Mouse (Mus musculus): ENCODE data around the gene Rnf141. TPM values are rescaled to one million over a fixed set of nuclear protein-coding genes. Genes with fewer than 3 reads are reported as not detected.

Gene Rnf141
- polyA plus RNA-seq, 1 experiment from 2014 or later: 39.0 TPM

GRCm38 (mm10) chr7:110821653-110822052 is 22.6 kb downstream of the Rnf141 start:
- Histone ChIP-seq H3K36me3 (ENCODE audit: control insufficient read depth, insufficient read depth, low read length) (peaks cover 2% of the 10 kb centered on the region; the same call in 1 of the 2 replicates), H3K4me3 (ENCODE audit: low read length) (no peak overlapping the region), H3K4me2 (ENCODE audit: low read depth, low read length) (no peak overlapping the region), H3K27me3 (replicated peaks; ENCODE audit: control insufficient read depth, insufficient read depth, low read length) (no peaks in the 10 kb centered on the region), H3K27ac (ENCODE audit: low read length) (no peak overlapping the region), H3K9ac (ENCODE audit: low read depth, low read length) (no peak overlapping the region), H3K9me3 (ENCODE audit: control insufficient read depth, low read length) (no peaks in the 10 kb centered on the region), H3K4me1 (ENCODE audit: control insufficient read depth, insufficient read depth, low read length) (no peaks in the 10 kb centered on the region)
- WGBS: 38% methylated on average over 3 of the region's 3 CpGs
- 0 out of 2 replicates have a peak, but pooled peaks have one; percentile 36 for ATAC-seq

DNA sequence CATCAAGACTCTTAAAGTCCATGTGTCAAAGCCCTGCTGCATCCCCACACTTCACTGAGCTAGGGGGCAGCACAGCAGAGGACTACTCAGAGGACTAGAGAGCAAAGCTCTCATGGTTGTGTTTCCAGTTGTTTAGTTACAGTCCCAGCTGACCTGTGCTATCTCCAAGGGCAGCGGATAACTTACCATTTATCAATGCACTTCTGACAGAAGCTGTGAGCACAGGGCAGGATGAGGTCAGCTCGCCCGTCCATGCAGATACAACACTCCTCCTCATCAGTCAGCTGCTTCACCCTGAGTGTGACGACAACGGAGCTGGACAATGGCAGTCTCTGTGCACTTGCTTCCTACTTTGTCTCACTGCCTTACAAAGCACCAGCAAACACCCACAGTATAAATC is 23.2 kb downstream of the Rnf141 start:
- no peaks in the 10 kb centered on the region for H3K4me1 ChIP-seq (ENCODE audit: control insufficient read depth, insufficient read depth, low read length)
- no peak overlapping the region for H3K9ac ChIP-seq (ENCODE audit: low read depth, low read length)
- H3K27me3 ChIP-seq (replicated peaks; ENCODE audit: control insufficient read depth, insufficient read depth, low read length): no peaks in the 10 kb centered on the region
- no peak overlapping the region for H3K4me3 ChIP-seq (ENCODE audit: low read length)
- H3K36me3 ChIP-seq (ENCODE audit: control insufficient read depth, insufficient read depth, low read length): no peaks in the 10 kb centered on the region; the same call in 1 of the 2 replicates
- ATAC-seq: peak; percentile 35; the same call in 1 of the 2 replicates
- H3K9me3 ChIP-seq (ENCODE audit: control insufficient read depth, low read length): no peaks in the 10 kb centered on the region
- 51% methylated on average over 5 of the region's 5 CpGs for WGBS
- no peak overlapping the region for H3K27ac ChIP-seq (ENCODE audit: low read length)
- no peak overlapping the region for H3K4me2 ChIP-seq (ENCODE audit: low read depth, low read length)

DNA sequence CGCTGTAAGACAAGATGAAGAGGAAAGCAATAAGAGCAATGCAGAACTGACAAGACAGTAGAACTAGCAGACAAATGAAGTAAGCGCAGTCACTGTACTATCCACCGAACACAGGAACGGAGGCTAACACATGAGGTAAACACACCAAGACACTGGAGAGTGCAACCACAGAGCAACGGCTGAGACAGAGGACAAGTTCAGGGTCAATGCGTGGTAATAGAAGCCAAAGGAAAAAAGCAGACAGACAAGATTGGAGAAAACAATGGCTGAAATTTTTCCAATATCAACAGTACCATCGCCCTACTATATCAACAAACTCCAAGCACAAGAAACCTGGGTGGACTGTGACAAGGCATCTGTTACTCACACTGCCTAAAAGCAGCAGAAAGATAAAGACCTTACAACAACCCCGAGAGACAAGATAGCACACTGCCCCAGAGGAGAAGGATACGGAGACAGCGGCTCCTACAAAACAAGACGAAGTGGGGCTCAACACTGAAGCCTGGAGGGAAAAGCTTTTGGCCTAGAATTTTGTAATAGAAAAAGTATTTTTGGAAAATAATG is 25.4 kb downstream of the Rnf141 start:
- no peak overlapping the region for H3K27ac ChIP-seq (ENCODE audit: low read length)

GRCm38 (mm10) chr7:110818206-110818605 is 26.1 kb downstream of the Rnf141 start:
- no peak overlapping the region for H3K4me3 ChIP-seq (ENCODE audit: low read length)
- no peaks in the 10 kb centered on the region; the same call in 1 of the 2 replicates for H3K36me3 ChIP-seq (ENCODE audit: control insufficient read depth, insufficient read depth, low read length)
- WGBS: 71% methylated on average over 6 of the region's 6 CpGs
- H3K27me3 ChIP-seq (replicated peaks; ENCODE audit: control insufficient read depth, insufficient read depth, low read length): no peaks in the 10 kb centered on the region
- no peak overlapping the region for H3K27ac ChIP-seq (ENCODE audit: low read length)
- no peaks in the 10 kb centered on the region for H3K9me3 ChIP-seq (ENCODE audit: control insufficient read depth, low read length)
- no peak overlapping the region for H3K4me2 ChIP-seq (ENCODE audit: low read depth, low read length)
- no peak for ATAC-seq
- H3K4me1 ChIP-seq (ENCODE audit: control insufficient read depth, insufficient read depth, low read length): no peaks in the 10 kb centered on the region
- no peak overlapping the region; the same call in 1 of the 2 replicates for H3K9ac ChIP-seq (ENCODE audit: low read depth, low read length)

More for the DNA sequence above, 25.4 kb downstream of the Rnf141 start:
- Histone ChIP-seq H3K36me3 (ENCODE audit: control insufficient read depth, insufficient read depth, low read length) (no peaks in the 10 kb centered on the region; the same call in 1 of the 2 replicates), H3K4me1 (ENCODE audit: control insufficient read depth, insufficient read depth, low read length) (no peaks in the 10 kb centered on the region), H3K9ac (ENCODE audit: low read depth, low read length) (no peak overlapping the region), H3K4me3 (ENCODE audit: low read length) (no peak overlapping the region), H3K9me3 (ENCODE audit: control insufficient read depth, low read length) (no peaks in the 10 kb centered on the region), H3K4me2 (ENCODE audit: low read depth, low read length) (no peak overlapping the region), H3K27me3 (replicated peaks; ENCODE audit: control insufficient read depth, insufficient read depth, low read length) (no peaks in the 10 kb centered on the region)
- 0 out of 2 replicates have a peak, but pooled peaks have one; percentile 21 for ATAC-seq
- WGBS: 72% methylated on average over 11 of the region's 11 CpGs

DNA sequence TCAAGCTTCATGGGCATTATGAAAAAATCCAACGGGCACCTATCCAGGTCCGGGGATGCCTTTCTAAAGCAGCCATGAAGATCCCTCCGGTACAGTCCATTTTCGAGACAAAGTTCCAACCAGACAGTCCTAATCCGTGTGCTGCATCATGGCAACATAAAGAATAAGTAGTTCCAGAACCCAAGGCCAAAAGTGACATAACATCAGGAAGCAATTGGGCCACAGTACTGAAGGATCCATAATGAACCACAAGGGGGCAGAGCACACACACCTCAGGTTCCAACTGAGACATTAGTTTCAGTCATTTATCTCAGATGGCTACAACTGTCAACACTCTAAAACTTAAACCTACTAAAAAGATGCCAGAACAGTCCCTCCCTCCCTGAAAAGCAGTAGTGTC is 28.2 kb downstream of the Rnf141 start:
- 0 out of 2 replicates have a peak, but pooled peaks have one; percentile 38 for ATAC-seq
- WGBS: 66% methylated on average over 5 of the region's 5 CpGs
- Histone ChIP-seq H3K4me3 (ENCODE audit: low read length) (no peak overlapping the region), H3K9ac (ENCODE audit: low read depth, low read length) (no peak overlapping the region), H3K9me3 (ENCODE audit: control insufficient read depth, low read length) (no peaks in the 10 kb centered on the region), H3K4me2 (ENCODE audit: low read depth, low read length) (no peak overlapping the region), H3K27ac (ENCODE audit: low read length) (no peak overlapping the region), H3K4me1 (ENCODE audit: control insufficient read depth, insufficient read depth, low read length) (no peaks in the 10 kb centered on the region), H3K36me3 (ENCODE audit: control insufficient read depth, insufficient read depth, low read length) (no peaks in the 10 kb centered on the region), H3K27me3 (replicated peaks; ENCODE audit: control insufficient read depth, insufficient read depth, low read length) (no peaks in the 10 kb centered on the region)

DNA sequence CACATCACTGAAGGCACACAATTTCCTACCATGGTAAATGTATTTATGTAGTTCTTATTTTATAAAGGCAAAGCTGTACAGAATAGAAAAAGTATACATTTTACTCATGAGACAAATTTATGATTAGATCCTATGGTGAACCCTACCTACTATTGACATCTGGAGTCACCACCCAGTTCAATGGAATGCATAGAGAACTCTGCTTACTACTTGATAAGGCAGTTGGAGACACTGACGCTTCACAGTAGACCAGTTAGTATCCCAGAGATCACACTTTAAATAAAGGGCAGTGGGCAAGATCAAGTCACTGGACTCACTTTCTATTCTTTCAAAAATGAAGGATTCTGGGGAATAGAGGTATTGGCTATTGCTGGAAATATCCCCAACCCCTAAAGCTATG is 30.3 kb downstream of the Rnf141 start:
- H3K9ac ChIP-seq (ENCODE audit: low read depth, low read length): no peak overlapping the region
- 87% methylated on average over 1 of the region's 1 CpGs for WGBS

DNA sequence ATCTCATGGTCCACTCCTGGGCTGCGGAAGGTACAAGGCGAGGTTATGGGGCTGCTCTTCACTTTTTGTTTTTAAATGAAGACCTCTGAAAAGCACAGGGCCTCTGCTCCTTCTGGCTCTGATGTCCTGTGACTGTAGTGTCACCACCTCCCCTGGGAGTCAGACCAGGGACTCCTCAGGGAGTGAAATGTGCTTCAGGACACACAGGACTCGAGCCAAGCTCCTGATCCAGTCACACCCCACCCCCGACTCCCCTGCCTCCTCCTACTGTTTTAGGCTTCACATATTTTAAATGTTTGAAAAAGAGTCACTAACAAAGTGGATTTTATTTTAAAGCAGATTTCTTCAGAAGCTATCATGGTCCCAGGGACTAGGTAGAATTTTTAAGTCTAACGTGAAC is 32.7 kb downstream of the Rnf141 start:
- Histone ChIP-seq H3K36me3 (ENCODE audit: control insufficient read depth, insufficient read depth, low read length) (no peaks in the 10 kb centered on the region), H3K27ac (ENCODE audit: low read length) (no peak overlapping the region), H3K4me1 (ENCODE audit: control insufficient read depth, insufficient read depth, low read length) (no peaks in the 10 kb centered on the region), H3K9me3 (ENCODE audit: control insufficient read depth, low read length) (no peaks in the 10 kb centered on the region), H3K27me3 (replicated peaks; ENCODE audit: control insufficient read depth, insufficient read depth, low read length) (no peaks in the 10 kb centered on the region), H3K4me2 (ENCODE audit: low read depth, low read length) (no peak overlapping the region), H3K4me3 (ENCODE audit: low read length) (no peak overlapping the region), H3K9ac (ENCODE audit: low read depth, low read length) (no peak overlapping the region)
- WGBS: 85% methylated on average over 5 of the region's 5 CpGs
- no peak for ATAC-seq

More for the DNA sequence above, 30.3 kb downstream of the Rnf141 start:
- H3K4me1 ChIP-seq (ENCODE audit: control insufficient read depth, insufficient read depth, low read length): no peaks in the 10 kb centered on the region
- no peak overlapping the region for H3K4me2 ChIP-seq (ENCODE audit: low read depth, low read length)
- no peak overlapping the region for H3K27ac ChIP-seq (ENCODE audit: low read length)
- no peak for ATAC-seq
- H3K4me3 ChIP-seq (ENCODE audit: low read length): no peak overlapping the region
- no peaks in the 10 kb centered on the region for H3K36me3 ChIP-seq (ENCODE audit: control insufficient read depth, insufficient read depth, low read length)
- no peaks in the 10 kb centered on the region for H3K9me3 ChIP-seq (ENCODE audit: control insufficient read depth, low read length)
- no peaks in the 10 kb centered on the region for H3K27me3 ChIP-seq (replicated peaks; ENCODE audit: control insufficient read depth, insufficient read depth, low read length)

- no peak for ATAC-seq
- Histone ChIP-seq H3K36me3 (ENCODE audit: control insufficient read depth, insufficient read depth, low read length) (no peaks in the 10 kb centered on the region), H3K9ac (ENCODE audit: low read depth, low read length) (no peak overlapping the region), H3K4me2 (ENCODE audit: low read depth, low read length) (no peak overlapping the region), H3K9me3 (ENCODE audit: control insufficient read depth, low read length) (no peaks in the 10 kb centered on the region), H3K27me3 (replicated peaks; ENCODE audit: control insufficient read depth, insufficient read depth, low read length) (no peaks in the 10 kb centered on the region), H3K4me1 (ENCODE audit: control insufficient read depth, insufficient read depth, low read length) (no peaks in the 10 kb centered on the region), H3K27ac (ENCODE audit: low read length) (no peak overlapping the region), H3K4me3 (ENCODE audit: low read length) (no peak overlapping the region)
- 89% methylated on average over 8 of the region's 8 CpGs for WGBS
Observed at GRCm38 (mm10) chr7:110810995-110811394, 33.3 kb downstream of the Rnf141 start.

DNA sequence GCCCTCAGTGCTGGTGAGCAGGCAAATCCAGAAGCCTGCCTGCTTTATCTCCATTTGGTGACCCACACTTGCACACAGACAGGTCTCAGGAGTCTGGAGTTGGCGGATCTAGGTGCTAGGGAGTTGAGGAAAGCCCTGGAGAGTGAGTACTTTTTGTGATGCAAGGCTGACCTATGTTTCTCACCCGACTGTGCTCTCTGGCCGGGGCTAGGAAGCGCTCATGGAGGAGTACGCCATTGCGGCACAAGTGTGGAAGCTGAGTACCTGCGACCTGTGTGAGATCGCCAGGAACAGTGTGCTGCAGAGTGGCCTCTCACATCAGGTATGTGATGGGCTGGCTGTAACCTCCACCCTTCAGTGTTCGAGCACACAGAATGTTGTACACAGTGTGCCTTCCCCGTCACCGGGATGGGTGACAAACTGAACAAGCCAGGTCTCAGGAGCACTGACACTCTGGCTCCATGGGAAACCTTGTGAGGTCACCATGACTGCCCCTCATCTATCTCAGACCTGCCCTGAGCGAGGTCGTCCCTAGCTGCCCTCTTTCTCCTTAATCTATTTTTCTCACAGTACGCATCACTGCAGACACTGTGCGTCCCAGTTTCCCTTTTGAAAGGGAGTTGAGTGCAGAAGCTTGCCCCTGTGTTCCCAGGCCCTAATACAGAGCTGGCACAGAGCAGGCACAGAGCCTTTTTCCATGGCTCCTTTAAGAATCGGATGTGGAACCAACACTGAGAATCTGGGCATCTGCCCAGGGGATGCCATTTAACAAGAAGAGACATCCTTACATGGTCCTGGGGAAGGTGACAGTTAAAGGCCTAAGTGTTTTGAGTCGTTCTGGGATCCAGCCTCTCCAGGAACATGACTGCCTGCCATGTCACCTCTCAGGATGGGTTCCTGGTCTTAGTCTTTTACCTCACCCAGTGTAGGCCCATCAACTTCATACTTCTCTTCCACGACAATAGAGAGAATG is 34.4 kb downstream of the Rnf141 start:
- no peak overlapping the region for H3K27ac ChIP-seq (ENCODE audit: low read length)
- no peak overlapping the region for H3K4me2 ChIP-seq (ENCODE audit: low read depth, low read length)
- no peak overlapping the region for H3K9ac ChIP-seq (ENCODE audit: low read depth, low read length)
- no peaks in the 10 kb centered on the region for H3K36me3 ChIP-seq (ENCODE audit: control insufficient read depth, insufficient read depth, low read length)
- no peak for ATAC-seq
- no peaks in the 10 kb centered on the region for H3K27me3 ChIP-seq (replicated peaks; ENCODE audit: control insufficient read depth, insufficient read depth, low read length)
- H3K4me3 ChIP-seq (ENCODE audit: low read length): no peak overlapping the region
- WGBS: 83% methylated on average over 18 of the region's 18 CpGs
- H3K4me1 ChIP-seq (ENCODE audit: control insufficient read depth, insufficient read depth, low read length): no peaks in the 10 kb centered on the region
- no peaks in the 10 kb centered on the region for H3K9me3 ChIP-seq (ENCODE audit: control insufficient read depth, low read length)

Measured in intestine, embryonic 16.5 days (tissue).